Mouse (Mus musculus): ENCODE results near the gene Kirrel3.

DNA sequence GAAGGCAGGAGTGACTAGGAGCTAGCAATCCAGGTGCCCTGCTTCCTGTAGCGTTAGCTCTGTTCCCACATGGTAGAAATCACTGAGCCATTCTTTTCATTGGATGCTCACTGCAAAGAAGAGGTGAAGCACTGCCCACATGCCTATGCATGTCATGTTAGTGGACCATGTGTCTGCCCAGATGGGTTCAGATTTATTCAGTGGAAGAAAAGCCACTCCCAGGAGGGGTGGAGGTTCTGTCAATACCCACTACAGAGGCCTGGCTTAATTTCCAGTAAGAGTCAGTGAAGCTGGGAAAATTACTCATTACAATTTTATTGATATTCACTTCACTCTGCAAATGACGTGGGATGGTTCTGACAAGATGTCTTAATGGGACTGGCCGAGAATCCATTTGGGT, 134.2 kb downstream of the Kirrel3 start:
- TF ChIP-seq CTCF (IDR thresholded peaks at IDR 0.05; ENCODE audit: low read depth, low read length) = no peak
- TF ChIP-seq GATA1 (IDR thresholded peaks at IDR 0.05; ENCODE audit: borderline replicate concordance, low read length) = no peak
- no peak for TF ChIP-seq GATA2 (IDR thresholded peaks at IDR 0.05; ENCODE audit: borderline replicate concordance, low read depth, low read length)
- TF ChIP-seq TAL1 (conservative IDR thresholded peaks at IDR 0.05; ENCODE audit: low read depth, low read length) = no peak
